Mouse (Mus musculus): Measurements from ENCODE around the gene Ifne. TPM values are rescaled to one million over a fixed set of nuclear protein-coding genes. Genes with fewer than 3 reads are reported as not detected.

The Ifne gene
- 0.12 TPM in 1 of 2 replicates, not detected in the other for polyA plus RNA-seq (2012; rRNA removed)

DNA sequence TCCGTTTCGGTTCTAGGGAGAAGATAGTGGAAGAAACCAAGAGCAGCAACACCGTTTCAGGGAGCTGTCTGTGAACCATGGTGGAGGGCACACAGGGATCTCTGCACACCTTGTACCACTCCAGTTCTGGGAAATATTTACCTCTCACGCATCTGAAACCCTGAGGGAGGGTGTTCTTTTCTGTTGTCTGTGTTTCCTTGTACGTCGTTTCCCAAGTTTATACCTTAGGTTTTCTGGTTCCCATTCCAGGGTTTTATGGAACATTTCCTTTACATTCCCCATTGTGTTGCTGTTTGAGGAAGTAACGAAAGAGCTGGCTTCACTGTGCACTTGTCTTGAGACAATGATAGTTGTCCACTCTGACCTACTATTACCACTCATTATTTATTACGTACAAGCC lies at the start of gene Ifne:
Ifne (minus strand) TSS at position 101 of the 400 bp plus-strand sequence.

GRCm38 (mm10) chr4:88849698-88850097 lies 30.3 kb downstream of the Ifne start, which contains the start of gene Ifna1:
Gene Ifna1 (plus strand): TSS chr4:88850087.

GRCm38 (mm10) chr4:88841438-88841911 lies 38.5 kb downstream of the Ifne start, which contains the start of gene Ifna4:
Gene Ifna4 (plus strand): TSS chr4:88841861.

DNA sequence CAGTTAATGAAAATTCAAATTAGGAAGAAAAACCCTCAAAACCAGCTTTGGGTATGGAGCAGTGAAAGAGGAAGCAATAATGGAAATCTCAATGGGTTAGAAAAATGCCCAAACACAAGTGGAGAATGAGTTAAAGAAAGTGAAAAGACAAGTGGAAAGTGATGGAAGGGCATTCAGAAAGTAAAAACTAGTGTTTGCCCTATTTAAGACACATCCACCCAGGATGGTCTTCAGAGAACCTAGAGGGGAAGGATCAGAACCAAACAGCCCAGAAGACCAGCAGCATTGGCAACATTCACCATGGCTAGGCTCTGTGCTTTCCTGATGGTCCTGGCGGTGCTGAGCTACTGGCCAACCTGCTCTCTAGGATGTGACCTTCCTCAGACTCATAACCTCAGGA lies 44.8 kb downstream of the Ifne start, which contains the start of gene Ifna5:
Ifna5 (plus strand) TSS at position 301 of the 400 bp plus-strand sequence.

Other genes with a start within 250 kb of the Ifne start
- gene C87499, start 245.8 kb downstream of the Ifne start, polyA plus RNA-seq (2012; rRNA removed): not detected in 2 replicates
- gene Ifna13, start 235.7 kb downstream of the Ifne start, polyA plus RNA-seq (2012; rRNA removed): not detected in 2 replicates
- not detected in 2 replicates for gene Ifna16, start 203.3 kb downstream of the Ifne start, polyA plus RNA-seq (2012; rRNA removed)
- gene Ifna2, start 196.3 kb downstream of the Ifne start, polyA plus RNA-seq (2012; rRNA removed): not detected in 2 replicates
- not detected in 2 replicates for gene Ifnab, start 188.8 kb downstream of the Ifne start, polyA plus RNA-seq (2012; rRNA removed)
- gene Gm26566, start 158.4 kb downstream of the Ifne start, polyA plus RNA-seq (2012; rRNA removed): 0.30 TPM in 1 of 2 replicates, not detected in the other
- gene Klhl9, start 157.7 kb downstream of the Ifne start, polyA plus RNA-seq (2012; rRNA removed): 3.6 and 6.2 TPM in 2 replicates
- not detected in 2 replicates for gene Gm13271, start 125.3 kb downstream of the Ifne start, polyA plus RNA-seq (2012; rRNA removed)
- not detected in 2 replicates for gene Gm13283, start 120.1 kb downstream of the Ifne start, polyA plus RNA-seq (2012; rRNA removed)
- gene Gm13290, start 106.4 kb downstream of the Ifne start, polyA plus RNA-seq (2012; rRNA removed): 0.08 TPM in 1 of 2 replicates, not detected in the other
- gene Gm13289, start 103.3 kb downstream of the Ifne start, polyA plus RNA-seq (2012; rRNA removed): not detected in 2 replicates
- gene Gm13272, start 100.4 kb downstream of the Ifne start, polyA plus RNA-seq (2012; rRNA removed): not detected in 2 replicates
- not detected in 2 replicates for gene Ifnz, start 98.1 kb downstream of the Ifne start, polyA plus RNA-seq (2012; rRNA removed)
- gene Gm13276, start 94.5 kb downstream of the Ifne start, polyA plus RNA-seq (2012; rRNA removed): not detected in 2 replicates
- gene Gm13277, start 91.6 kb downstream of the Ifne start, polyA plus RNA-seq (2012; rRNA removed): not detected in 2 replicates
- gene Gm13278, start 88.7 kb downstream of the Ifne start, polyA plus RNA-seq (2012; rRNA removed): not detected in 2 replicates
- not detected in 2 replicates for gene Gm13275, start 85.7 kb downstream of the Ifne start, polyA plus RNA-seq (2012; rRNA removed)
- gene Gm13279, start 82.8 kb downstream of the Ifne start, polyA plus RNA-seq (2012; rRNA removed): not detected in 2 replicates
- gene Gm13285, start 80.5 kb downstream of the Ifne start, polyA plus RNA-seq (2012; rRNA removed): not detected in 2 replicates
- not detected in 2 replicates for gene Gm13287, start 76.9 kb downstream of the Ifne start, polyA plus RNA-seq (2012; rRNA removed)
- not detected in 2 replicates for gene Gm13288, start 74.7 kb downstream of the Ifne start, polyA plus RNA-seq (2012; rRNA removed)
- gene Ifna7, start 64.0 kb downstream of the Ifne start, polyA plus RNA-seq (2012; rRNA removed): not detected in 2 replicates
- gene Ifna11, start 60.2 kb downstream of the Ifne start, polyA plus RNA-seq (2012; rRNA removed): not detected in 2 replicates
- not detected in 2 replicates for gene Ifna6, start 52.8 kb downstream of the Ifne start, polyA plus RNA-seq (2012; rRNA removed)
- not detected in 2 replicates for gene Ifna5, start 44.7 kb downstream of the Ifne start, polyA plus RNA-seq (2012; rRNA removed)
- not detected in 2 replicates for gene Ifna4, start 38.3 kb downstream of the Ifne start, polyA plus RNA-seq (2012; rRNA removed)
- gene Ifna1, start 30.1 kb downstream of the Ifne start, polyA plus RNA-seq (2012; rRNA removed): not detected in 2 replicates